Mouse (Mus musculus) G1E-ER4 (cell line): ENCODE measurements around the gene Lrrc75a. TPM values are rescaled to one million over a fixed set of nuclear protein-coding genes. Genes with fewer than 3 reads are reported as not detected.

ENCODE experiments used
- GATA1 ChIP-seq: IDR thresholded peaks from one replicate; pipeline ENCODE4 v1.8.0; 2012; ENCODE audit warnings: low read length, inconsistent platforms
- polyA plus RNA-seq: library from polyadenylated mRNA; stranded (reverse); fragments of >175 nt; gene quantifications from 2 replicates; pipeline ENCODE4 v1.2.3, GENCODE M21; 2012

Gene Lrrc75a
- polyA plus RNA-seq, 1 experiment: not detected

GRCm38 (mm10) chr11:62636105-62636839 lies 12.1 kb downstream of the Lrrc75a start:
- no peak for TF ChIP-seq GATA1

- TF ChIP-seq GATA1: no peak
Measured at GRCm38 (mm10) chr11:62635406-62635805, 12.9 kb downstream of the Lrrc75a start.

- no peak for TF ChIP-seq GATA1
Measured at GRCm38 (mm10) chr11:62631138-62631537, 17.2 kb downstream of the Lrrc75a start.

- no peak for TF ChIP-seq GATA1
Measured at GRCm38 (mm10) chr11:62630225-62630821, 18.0 kb downstream of the Lrrc75a start.

- TF ChIP-seq GATA1: no peak
Measured at GRCm38 (mm10) chr11:62629352-62630224, 18.7 kb downstream of the Lrrc75a start.

- no peak for TF ChIP-seq GATA1
Measured at GRCm38 (mm10) chr11:62624341-62625291, 23.7 kb downstream of the Lrrc75a start.

- no peak for TF ChIP-seq GATA1
Measured at GRCm38 (mm10) chr11:62622850-62623249, 25.5 kb downstream of the Lrrc75a start.

GRCm38 (mm10) chr11:62621586-62622283 lies 26.6 kb downstream of the Lrrc75a start:
- no peak for TF ChIP-seq GATA1

GRCm38 (mm10) chr11:62621079-62621478 lies 27.2 kb downstream of the Lrrc75a start:
- TF ChIP-seq GATA1: no peak

GRCm38 (mm10) chr11:62615456-62615855 lies 32.9 kb downstream of the Lrrc75a start:
- no peak for TF ChIP-seq GATA1

- TF ChIP-seq GATA1: no peak
Measured at GRCm38 (mm10) chr11:62614876-62615410, 33.4 kb downstream of the Lrrc75a start.

GRCm38 (mm10) chr11:62613657-62614365 lies 34.5 kb downstream of the Lrrc75a start:
- no peak for TF ChIP-seq GATA1

- TF ChIP-seq GATA1: no peak
Measured at GRCm38 (mm10) chr11:62612604-62613003, 35.7 kb downstream of the Lrrc75a start.
